Mouse (Mus musculus) limb, embryonic 12.5 days (tissue): ENCODE measurements around the gene Amfr. TPM values are rescaled to one million over a fixed set of nuclear protein-coding genes. Genes with fewer than 3 reads are reported as not detected.
A peak's percentile ranks its signal among the peaks of the same experiment; 100 is the strongest.

Experiments
- ATAC-seq: fragments of 200-750 bp; cut with Nextera tagmentation; 2 replicates; pipeline ENCODE4 v1.8.0; 2017; ENCODE audit warnings: low read depth, moderate TSS enrichment; ENCODE audit not compliant: insufficient number of reproducible peaks, insufficient read depth, low FRiP score, low TSS enrichment
- H3K27ac ChIP-seq: fragments of 300-500 bp; sonication (generic); 2 replicates; pipeline ENCODE4 v1.5.1; 2016; ENCODE audit warnings: mild to moderate bottlenecking, moderate library complexity
- H3K27me3 ChIP-seq: fragments of 300-500 bp; sonication (generic); 2 replicates; pipeline ENCODE4 v1.6.1; 2016; ENCODE audit warnings: mild to moderate bottlenecking, moderate library complexity
- H3K36me3 ChIP-seq: fragments of 300-500 bp; sonication (generic); 2 replicates; pipeline ENCODE4 v1.6.1; 2016; ENCODE audit warnings: mild to moderate bottlenecking, moderate library complexity
- H3K4me1 ChIP-seq: fragments of 300-500 bp; sonication (generic); replicated peaks from 2 replicates; pipeline ENCODE4 v1.6.1; 2016
- H3K4me2 ChIP-seq: fragments of 300-500 bp; sonication (generic); 2 replicates; pipeline ENCODE4 v1.6.1; 2016; ENCODE audit warnings: mild to moderate bottlenecking, moderate library complexity
- H3K4me3 ChIP-seq: fragments of 300-500 bp; sonication (generic); replicated peaks from 2 replicates; pipeline ENCODE4 v1.5.1; 2016; ENCODE audit warnings: mild to moderate bottlenecking
- H3K9ac ChIP-seq: fragments of 300-500 bp; sonication (generic); replicated peaks from 2 replicates; pipeline ENCODE4 v1.6.1; 2016; ENCODE audit warnings: mild to moderate bottlenecking, moderate library complexity
- H3K9me3 ChIP-seq: fragments of 300-500 bp; sonication (generic); 2 replicates; pipeline ENCODE4 v1.6.1; 2016; ENCODE audit warnings: mild to moderate bottlenecking, moderate library complexity
- WGBS: fragments of 180-500 bp; shearing (Covaris S2); methylation state at CpG from one replicate; pipeline ENCODE4 v1.1.7; 2016; 5-methylcytosine and 5-hydroxymethylcytosine counted together
- polyA plus RNA-seq: library from polyadenylated mRNA; unstranded; fragments of >200 nt; fragmentation: Nextera tagmentation; extraction: Ambion mirVana; gene quantifications from 2 replicates; pipeline ENCODE4 v1.2.1, GENCODE M21; 2016

The Amfr gene
- polyA plus RNA-seq, 1 experiment from 2014 or later: 48.1 TPM

DNA sequence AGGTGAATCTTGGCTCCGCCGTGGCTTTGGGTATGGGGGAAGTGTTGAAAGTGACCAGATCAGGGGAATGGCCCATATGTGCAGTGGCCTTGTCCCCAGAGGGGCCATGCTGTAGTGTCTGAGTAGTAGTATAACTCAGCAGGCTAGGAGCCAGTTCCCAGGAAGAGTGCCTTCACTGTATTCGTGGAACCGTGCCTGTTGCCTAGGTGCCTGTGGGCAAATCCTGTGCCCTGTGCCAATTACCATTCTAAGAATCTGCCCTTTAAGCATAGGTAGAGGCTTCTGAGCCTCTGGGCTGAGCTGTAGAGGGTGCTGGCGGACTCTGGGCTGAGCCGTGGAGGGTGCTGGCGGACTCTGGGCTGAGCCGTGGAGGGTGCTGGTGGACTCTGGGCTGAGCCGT, 54.2 kb downstream of the Amfr start:
- H3K9ac ChIP-seq: no peak overlapping the region
- no peak overlapping the region for H3K4me3 ChIP-seq
- H3K27me3 ChIP-seq: no peaks in the 10 kb centered on the region
- 90% methylated on average over 9 of the region's 9 CpGs for WGBS
- no peak overlapping the region for H3K4me2 ChIP-seq
- ATAC-seq: no peak
- no peaks in the 10 kb centered on the region for H3K36me3 ChIP-seq
- H3K4me1 ChIP-seq: no peaks in the 10 kb centered on the region
- no peaks in the 10 kb centered on the region for H3K9me3 ChIP-seq
- H3K27ac ChIP-seq: no peak overlapping the region

DNA sequence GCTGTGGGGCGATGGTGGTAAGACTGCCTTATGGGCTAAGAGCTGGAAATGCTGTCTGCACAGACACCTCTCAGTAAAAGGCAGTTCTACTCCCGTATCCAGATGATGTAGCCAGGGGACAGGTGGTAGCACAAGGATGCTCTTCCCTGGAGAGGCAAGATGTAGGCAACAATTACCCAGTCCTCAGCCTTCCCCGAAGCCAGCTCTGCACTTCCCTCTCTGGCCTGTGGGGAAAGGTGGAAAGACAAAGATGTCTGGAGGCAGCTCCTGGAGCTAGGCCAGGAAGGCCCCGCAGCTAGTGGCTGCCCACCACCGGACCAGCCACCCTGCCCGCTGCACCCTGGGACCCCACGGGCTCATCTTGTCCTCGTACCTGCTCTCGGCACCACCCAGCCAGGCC, 60.1 kb downstream of the Amfr start:
- Histone ChIP-seq H3K4me1 (no peaks in the 10 kb centered on the region), H3K4me2 (no peak overlapping the region), H3K36me3 (no peaks in the 10 kb centered on the region), H3K27me3 (no peaks in the 10 kb centered on the region), H3K9me3 (no peaks in the 10 kb centered on the region), H3K27ac (no peak overlapping the region), H3K4me3 (no peak overlapping the region), H3K9ac (no peak overlapping the region)
- WGBS: 84% methylated on average over 9 of the region's 9 CpGs
- no peak for ATAC-seq

DNA sequence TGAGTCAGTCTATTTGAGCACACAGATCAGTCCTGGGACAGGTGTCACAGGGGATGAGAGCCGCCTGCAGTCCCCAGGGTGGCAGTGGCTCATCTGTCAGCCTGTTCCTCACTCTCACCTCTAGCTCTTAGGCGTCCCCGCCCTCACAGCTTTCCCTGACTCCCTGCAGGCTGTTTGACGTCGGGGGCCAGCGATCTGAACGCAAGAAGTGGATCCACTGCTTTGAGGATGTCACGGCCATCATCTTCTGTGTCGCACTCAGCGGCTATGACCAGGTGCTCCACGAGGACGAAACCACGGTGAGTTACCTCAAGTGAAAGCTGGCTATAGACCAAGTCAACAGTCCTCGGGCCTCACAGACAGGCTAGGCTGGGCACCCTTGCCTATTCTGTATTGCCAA, 62.5 kb downstream of the Amfr start:
- WGBS: 71% methylated on average over 14 of the region's 14 CpGs
- no peak overlapping the region for H3K27ac ChIP-seq
- H3K36me3 ChIP-seq: no peaks in the 10 kb centered on the region
- no peaks in the 10 kb centered on the region for H3K9me3 ChIP-seq
- H3K4me3 ChIP-seq: no peak overlapping the region
- ATAC-seq: no peak
- H3K4me1 ChIP-seq: no peaks in the 10 kb centered on the region
- H3K4me2 ChIP-seq: no peak overlapping the region
- H3K9ac ChIP-seq: no peak overlapping the region
- H3K27me3 ChIP-seq: no peaks in the 10 kb centered on the region

DNA sequence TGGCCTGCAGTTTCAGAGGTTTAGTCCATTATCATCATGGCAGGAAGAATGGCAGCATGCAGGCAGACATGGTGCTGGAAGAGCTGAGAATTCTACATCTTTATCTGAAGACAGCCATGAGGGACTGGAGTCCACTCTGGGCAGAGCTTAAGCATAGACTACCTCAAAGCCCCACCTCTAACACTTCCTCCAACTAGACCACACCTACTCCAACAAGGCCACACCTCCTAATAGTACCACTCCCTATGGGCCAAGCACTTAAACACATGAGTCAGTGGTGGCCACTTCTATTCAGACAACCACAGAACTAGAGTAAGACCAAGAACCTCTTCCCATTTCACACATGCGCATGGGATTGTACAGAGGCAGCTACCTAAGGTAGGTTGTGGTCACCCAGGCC, 66.2 kb downstream of the Amfr start:
- Histone ChIP-seq H3K4me3 (no peak overlapping the region), H3K4me1 (peaks cover 9% of the 10 kb centered on the region), H3K27ac (no peak overlapping the region), H3K36me3 (no peaks in the 10 kb centered on the region), H3K9me3 (no peaks in the 10 kb centered on the region), H3K9ac (no peak overlapping the region), H3K4me2 (no peak overlapping the region), H3K27me3 (no peaks in the 10 kb centered on the region)
- 93% methylated on average over 1 of the region's 1 CpGs for WGBS
- no peak for ATAC-seq

DNA sequence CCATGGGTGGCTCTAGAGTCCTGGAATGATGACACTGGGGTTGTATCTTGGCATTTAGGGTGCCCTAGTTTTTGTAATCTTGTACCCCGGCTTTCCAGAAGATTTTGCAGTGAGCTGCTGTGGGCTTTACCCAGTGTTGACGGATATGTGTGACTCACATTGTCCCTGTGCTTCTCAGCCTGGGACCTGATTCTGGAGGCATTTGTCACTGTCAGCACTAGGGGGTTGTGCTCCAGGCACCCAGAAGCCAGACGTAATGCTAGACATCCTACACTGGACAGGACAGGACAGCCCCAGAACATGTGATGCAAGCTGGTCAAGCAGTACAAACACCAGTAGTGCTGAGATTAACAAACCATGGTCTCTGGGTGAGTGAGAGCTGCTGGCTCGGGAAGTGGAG, 66.9 kb downstream of the Amfr start:
- H3K9me3 ChIP-seq: no peaks in the 10 kb centered on the region
- H3K4me2 ChIP-seq: no peak overlapping the region
- H3K4me3 ChIP-seq: no peak overlapping the region
- H3K36me3 ChIP-seq: no peaks in the 10 kb centered on the region
- no peaks in the 10 kb centered on the region for H3K27me3 ChIP-seq
- no peak overlapping the region for H3K27ac ChIP-seq
- no peak for ATAC-seq
- H3K4me1 ChIP-seq: peaks cover 13% of the 10 kb centered on the region
- H3K9ac ChIP-seq: no peak overlapping the region
- 74% methylated on average over 4 of the region's 4 CpGs for WGBS

DNA sequence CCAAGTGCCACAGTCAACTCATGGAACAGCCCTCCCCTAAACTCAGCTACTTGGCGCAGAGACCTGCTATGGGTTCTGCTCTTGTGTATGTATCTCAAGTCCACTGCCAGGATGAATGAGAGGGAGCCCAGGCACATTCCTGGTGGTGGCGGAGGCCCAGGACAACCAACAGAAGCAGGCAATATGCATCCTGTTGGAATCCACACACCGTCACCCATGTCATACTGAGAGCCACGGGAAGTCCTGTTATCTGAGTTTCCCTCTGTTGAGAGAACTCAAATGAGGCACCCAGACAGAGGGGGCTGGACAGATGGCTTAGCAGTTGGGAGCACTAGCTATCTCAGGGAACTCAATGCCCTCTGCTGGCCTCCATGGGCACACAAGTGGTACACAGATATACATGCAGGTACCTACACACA, 71.0 kb downstream of the Amfr start:
- Histone ChIP-seq H3K36me3 (no peaks in the 10 kb centered on the region), H3K27ac (no peak overlapping the region), H3K9ac (no peak overlapping the region), H3K4me1 (peaks cover 20% of the 10 kb centered on the region), H3K27me3 (no peaks in the 10 kb centered on the region), H3K9me3 (no peaks in the 10 kb centered on the region), H3K4me3 (no peak overlapping the region), H3K4me2 (no peak overlapping the region)
- WGBS: 80% methylated on average over 4 of the region's 4 CpGs
- ATAC-seq: no peak

DNA sequence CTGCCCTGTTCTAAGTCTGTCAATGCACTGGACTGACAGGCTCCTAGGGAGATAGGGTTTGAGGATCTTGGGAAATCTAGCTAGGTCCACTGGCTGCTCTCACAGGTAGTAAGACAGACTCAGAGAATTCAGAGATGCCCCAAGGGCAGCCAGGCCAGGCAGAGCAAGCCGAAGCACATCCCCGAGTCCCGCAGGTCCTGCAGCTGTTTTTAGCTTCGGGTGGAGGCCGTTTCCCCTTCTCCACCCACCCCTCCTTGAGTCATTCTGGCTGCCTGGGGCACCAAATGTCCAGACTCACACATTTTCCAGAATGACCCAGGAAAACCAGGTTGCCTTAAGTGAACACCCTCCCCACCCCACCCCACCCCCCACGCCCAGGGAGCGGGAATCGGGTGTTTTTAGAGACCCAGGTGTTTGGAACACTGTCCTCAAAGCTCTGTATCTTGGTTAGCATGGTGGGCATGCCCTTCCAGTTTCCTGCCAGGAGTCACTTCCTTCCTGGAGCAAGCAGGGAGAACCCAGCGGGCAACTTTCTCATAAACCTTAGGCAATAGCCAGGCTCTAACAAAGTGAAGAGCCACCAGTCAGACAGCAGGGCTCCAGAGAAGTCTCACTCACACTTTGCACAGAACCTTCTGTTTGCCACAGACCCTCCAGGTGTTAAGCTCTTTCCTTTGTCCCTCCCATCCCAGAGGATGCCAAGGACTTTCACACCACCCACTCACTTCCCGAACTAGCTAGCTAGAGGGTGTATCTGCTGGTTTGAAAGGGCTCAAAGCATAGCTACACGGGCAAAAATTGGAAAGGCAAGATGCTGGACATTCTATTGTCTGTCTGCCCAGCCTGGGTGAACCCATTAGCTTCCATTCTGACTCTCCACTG, 71.9 kb downstream of the Amfr start:
- 34% methylated on average over 11 of the region's 11 CpGs for WGBS
- H3K27me3 ChIP-seq: no peaks in the 10 kb centered on the region
- no peak overlapping the region for H3K27ac ChIP-seq
- no peak overlapping the region for H3K9ac ChIP-seq
- no peak overlapping the region for H3K4me2 ChIP-seq
- no peaks in the 10 kb centered on the region for H3K36me3 ChIP-seq
- no peak for ATAC-seq
- peaks cover 20% of the 10 kb centered on the region for H3K4me1 ChIP-seq
- no peaks in the 10 kb centered on the region for H3K9me3 ChIP-seq
- no peak overlapping the region for H3K4me3 ChIP-seq

DNA sequence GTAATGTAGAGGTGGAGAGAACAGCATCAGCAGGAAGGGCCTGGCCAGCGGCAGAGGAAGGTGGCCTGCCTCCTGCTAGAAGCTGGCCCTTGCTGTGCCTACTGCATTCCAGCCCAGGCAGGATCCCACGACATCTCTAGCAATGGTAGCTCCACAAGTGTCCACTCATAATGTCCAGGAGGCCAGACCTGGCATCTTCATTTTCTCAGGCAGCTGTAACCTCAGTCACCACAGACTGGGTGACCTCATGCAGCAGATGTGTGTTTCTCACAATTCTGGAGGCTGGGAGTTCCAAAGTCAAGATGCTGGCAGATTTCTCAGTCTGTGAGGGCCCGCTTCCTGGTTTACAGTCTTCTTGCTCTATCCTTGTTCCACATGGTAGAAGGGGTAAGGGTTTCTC, 74.4 kb downstream of the Amfr start:
- WGBS: 83% methylated on average over 3 of the region's 3 CpGs
- no peaks in the 10 kb centered on the region for H3K27me3 ChIP-seq
- no peak overlapping the region for H3K9ac ChIP-seq
- H3K36me3 ChIP-seq: no peaks in the 10 kb centered on the region
- no peak overlapping the region for H3K27ac ChIP-seq
- ATAC-seq: no peak
- no peak overlapping the region for H3K4me2 ChIP-seq
- no peak overlapping the region for H3K4me3 ChIP-seq
- no peaks in the 10 kb centered on the region for H3K9me3 ChIP-seq
- peaks cover 22% of the 10 kb centered on the region for H3K4me1 ChIP-seq

DNA sequence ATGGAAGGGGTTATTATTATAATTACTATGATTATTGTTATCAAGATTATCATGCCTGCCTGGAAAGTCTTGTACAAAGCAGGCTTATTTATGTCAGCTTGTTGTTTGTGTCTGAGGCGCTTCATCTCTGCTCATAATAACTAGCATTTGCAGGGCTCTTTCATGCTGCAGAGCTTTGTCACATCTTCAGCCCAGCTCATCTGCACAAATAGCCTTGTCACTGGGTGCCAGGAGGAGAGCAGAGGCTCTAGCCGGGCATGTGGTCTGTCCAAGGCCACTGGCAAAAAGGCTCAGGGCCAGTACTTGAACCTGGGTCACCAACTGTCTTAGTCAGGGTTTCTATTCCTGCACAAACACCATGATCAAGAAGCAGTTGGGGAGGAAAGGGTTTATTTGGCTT, 79.4 kb downstream of the Amfr start:
- 84% methylated on average over 2 of the region's 2 CpGs for WGBS
- H3K36me3 ChIP-seq: no peaks in the 10 kb centered on the region
- H3K27ac ChIP-seq: no peak overlapping the region
- H3K4me2 ChIP-seq: no peak overlapping the region
- peaks cover 4% of the 10 kb centered on the region; the same call in 1 of the 2 replicates for H3K4me1 ChIP-seq
- no peak overlapping the region for H3K4me3 ChIP-seq
- no peak for ATAC-seq
- no peaks in the 10 kb centered on the region for H3K9me3 ChIP-seq
- H3K9ac ChIP-seq: no peak overlapping the region
- H3K27me3 ChIP-seq: no peaks in the 10 kb centered on the region

DNA sequence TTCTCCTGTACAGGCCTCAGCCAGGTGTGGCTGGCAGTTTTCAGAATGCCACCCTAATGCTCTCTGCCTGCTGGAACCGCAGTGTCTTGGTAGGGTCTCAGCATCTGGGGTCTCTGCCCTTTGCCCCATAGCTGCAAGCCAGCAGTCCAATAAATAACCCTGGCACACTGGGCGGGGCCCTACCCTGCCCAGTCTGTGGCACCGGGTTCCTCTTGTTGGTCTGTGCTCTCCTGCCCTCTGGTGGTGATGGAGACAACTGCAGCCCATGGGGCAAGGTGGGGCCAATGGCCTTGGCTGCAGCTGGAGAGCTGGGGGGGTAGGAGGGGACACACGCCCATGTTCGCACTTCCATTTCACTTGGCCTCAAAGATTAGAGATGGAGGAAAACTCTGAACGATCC, 79.8 kb downstream of the Amfr start:
- Histone ChIP-seq H3K9ac (no peak overlapping the region), H3K27me3 (no peaks in the 10 kb centered on the region), H3K27ac (no peak overlapping the region), H3K4me2 (no peak overlapping the region), H3K9me3 (no peaks in the 10 kb centered on the region), H3K36me3 (no peaks in the 10 kb centered on the region), H3K4me3 (no peak overlapping the region), H3K4me1 (peaks cover 4% of the 10 kb centered on the region; the same call in 1 of the 2 replicates)
- ATAC-seq: peak; percentile 72; the same call in 1 of the 2 replicates
- 22% methylated on average over 6 of the region's 6 CpGs for WGBS

DNA sequence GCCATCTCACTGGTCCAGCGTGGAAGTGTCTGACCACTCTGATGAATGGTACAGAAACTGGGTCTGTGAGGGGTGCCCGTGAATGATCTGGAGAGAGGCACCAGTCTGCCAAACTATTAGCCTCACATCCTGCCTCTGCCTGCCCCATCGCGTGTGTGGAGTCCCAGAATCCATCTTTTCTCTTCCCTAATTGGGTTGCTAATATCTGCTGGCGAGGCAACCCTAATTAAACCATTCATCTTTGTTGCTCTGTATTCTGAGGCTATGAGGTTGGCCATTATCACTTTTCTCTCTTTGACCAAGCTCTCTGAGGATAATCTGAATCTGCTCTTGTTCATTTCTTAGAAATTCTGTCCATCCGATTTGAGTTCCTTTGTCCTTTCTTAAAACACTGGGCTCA, 81.3 kb downstream of the Amfr start:
- no peak overlapping the region for H3K4me2 ChIP-seq
- no peak for ATAC-seq
- H3K9ac ChIP-seq: no peak overlapping the region
- 76% methylated on average over 6 of the region's 6 CpGs for WGBS
- H3K27me3 ChIP-seq: no peaks in the 10 kb centered on the region
- H3K4me3 ChIP-seq: no peak overlapping the region
- no peak overlapping the region for H3K27ac ChIP-seq
- no peaks in the 10 kb centered on the region for H3K36me3 ChIP-seq
- H3K9me3 ChIP-seq: no peaks in the 10 kb centered on the region
- peaks cover 4% of the 10 kb centered on the region; the same call in 1 of the 2 replicates for H3K4me1 ChIP-seq

DNA sequence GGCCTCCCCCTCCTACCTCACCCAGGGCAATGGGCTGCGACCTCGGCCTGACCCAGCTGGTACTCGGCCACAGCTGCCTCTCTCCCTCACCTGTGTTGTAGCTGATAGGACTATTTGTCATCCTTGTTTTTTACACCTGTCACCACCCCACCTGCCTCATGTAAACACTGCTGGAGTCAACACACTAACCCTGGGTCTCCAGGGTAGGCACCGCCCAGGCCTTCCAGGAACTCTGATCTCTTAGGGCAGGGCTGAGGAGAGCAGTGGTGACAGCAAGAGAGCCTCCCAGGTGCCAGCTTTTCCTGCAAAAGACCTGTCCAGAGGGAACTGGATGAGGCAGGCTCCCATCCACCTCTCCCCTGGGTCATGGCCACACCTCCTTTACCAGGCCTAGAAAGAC, 83.4 kb downstream of the Amfr start:
- Histone ChIP-seq H3K36me3 (no peaks in the 10 kb centered on the region), H3K4me1 (peaks cover 5% of the 10 kb centered on the region), H3K9ac (no peak overlapping the region), H3K4me3 (no peak overlapping the region), H3K9me3 (no peaks in the 10 kb centered on the region), H3K27ac (no peak overlapping the region), H3K27me3 (no peaks in the 10 kb centered on the region), H3K4me2 (no peak overlapping the region)
- 82% methylated on average over 4 of the region's 4 CpGs for WGBS
- ATAC-seq: no peak
